Mouse (Mus musculus) small intestine, adult 2 months (tissue): Measurements from ENCODE around the gene Rsad2. TPM values are rescaled to one million over a fixed set of nuclear protein-coding genes. Genes with fewer than 3 reads are reported as not detected.
"Not testable (repeated sequence)": the region's sequence is repeated elsewhere in the genome, so short reads cannot be mapped to it uniquely, and the experiment has no call there.

Source experiments
- H3K27ac ChIP-seq: fragments of 200-500 bp; 2 replicates; pipeline ENCODE4 v1.5.1; 2012; ENCODE audit warnings: low read depth, low read length, control low read depth, inconsistent platforms; ENCODE audit not compliant: insufficient read depth
- H3K27me3 ChIP-seq: fragments of 200-500 bp; 2 replicates; pipeline ENCODE4 v1.6.1; 2012; ENCODE audit warnings: mild to moderate bottlenecking, moderate library complexity, low read length, inconsistent platforms; ENCODE audit not compliant: control insufficient read depth, insufficient read depth
- H3K36me3 ChIP-seq: fragments of 200-500 bp; 2 replicates; pipeline ENCODE4 v1.6.1; 2012; ENCODE audit warnings: mild to moderate bottlenecking, low read length, control low read depth, inconsistent platforms; ENCODE audit not compliant: control insufficient read depth, insufficient read depth
- H3K4me1 ChIP-seq: fragments of 200-500 bp; 2 replicates; pipeline ENCODE4 v1.6.1; 2012; ENCODE audit warnings: low read length, inconsistent platforms, mixed read lengths; ENCODE audit not compliant: control insufficient read depth, insufficient read depth, insufficient read length
- H3K4me3 ChIP-seq: fragments of 200-500 bp; 2 replicates; pipeline ENCODE4 v1.5.1; 2012; ENCODE audit warnings: low read depth, mild to moderate bottlenecking, control low read depth, inconsistent platforms, low read length, moderate library complexity
- CTCF ChIP-seq: fragments of 200-500 bp; IDR thresholded peaks from 2 replicates; pipeline ENCODE4 v1.5.1; 2012; ENCODE audit warnings: low read depth, mild to moderate bottlenecking, control low read depth, inconsistent platforms, low read length, moderate library complexity, mixed read lengths; ENCODE audit not compliant: insufficient replicate concordance, insufficient read length; ENCODE audit errors: extremely low read depth
- POLR2A ChIP-seq: fragments of 200-500 bp; IDR thresholded peaks from 2 replicates; pipeline ENCODE4 v1.6.1; 2012; ENCODE audit warnings: low read depth, mild to moderate bottlenecking, control low read depth, inconsistent platforms, low read length, moderate library complexity
- WGBS: fragments of 180-500 bp; shearing (Covaris S2); methylation state at CpG from one replicate; pipeline ENCODE4 v1.1.7; 2018; 5-methylcytosine and 5-hydroxymethylcytosine counted together
- polyA plus RNA-seq: library from polyadenylated mRNA; depleted of rRNA; stranded (reverse); fragments of >200 nt; gene quantifications from 2 replicates; pipeline ENCODE4 v1.2.3, GENCODE M21; 2012

Rsad2 gene
- polyA plus RNA-seq, 1 experiment, result 6.6 TPM

- WGBS, result 80% methylated on average over 4 of the region's 4 CpGs
- Histone ChIP-seq H3K27me3 (no peaks in the 10 kb centered on the region), H3K36me3 (peaks cover 6% of the 10 kb centered on the region), H3K27ac (no peak overlapping the region), H3K4me1 (no peaks in the 10 kb centered on the region), H3K4me3 (no peak overlapping the region)
- TF ChIP-seq CTCF (no peak), POLR2A (no peak)
These were observed 9.7 kb downstream of the Rsad2 start for GRCm38 (mm10) chr12:26446377-26447045.

GRCm38 (mm10) chr12:26444511-26444910 lies 11.7 kb downstream of the Rsad2 start:
- Histone ChIP-seq H3K4me3 (no peak overlapping the region), H3K4me1 (no peaks in the 10 kb centered on the region), H3K36me3 (peaks cover 2% of the 10 kb centered on the region; the same call in 1 of the 2 replicates), H3K27me3 (no peaks in the 10 kb centered on the region), H3K27ac (no peak overlapping the region)
- 85% methylated on average over 2 of the region's 2 CpGs for WGBS
- no peak for TF ChIP-seq CTCF
- no peak for TF ChIP-seq POLR2A

- Histone ChIP-seq H3K36me3 (0 out of 2 replicates have a peak, but pooled peaks cover 1% of the 10 kb centered on the region), H3K27ac (no peak overlapping the region), H3K4me1 (no peaks in the 10 kb centered on the region), H3K27me3 (no peaks in the 10 kb centered on the region), H3K4me3 (no peak overlapping the region)
- 2% methylated on average over 2 of the region's 2 CpGs for WGBS
- TF ChIP-seq POLR2A, result no peak
- TF ChIP-seq CTCF, result peak; percentile 74; the same call in 1 of the 2 replicates
These were observed 12.2 kb downstream of the Rsad2 start for GRCm38 (mm10) chr12:26444054-26444453.

GRCm38 (mm10) chr12:26439366-26439765 lies 16.9 kb downstream of the Rsad2 start:
- no peaks in the 10 kb centered on the region for H3K4me1 ChIP-seq
- H3K27ac ChIP-seq, result no peak overlapping the region
- H3K4me3 ChIP-seq, result no peak overlapping the region
- no peaks in the 10 kb centered on the region for H3K27me3 ChIP-seq
- TF ChIP-seq CTCF (no peak), POLR2A (no peak)
- no peaks in the 10 kb centered on the region for H3K36me3 ChIP-seq
- 66% methylated on average over 3 of the region's 3 CpGs for WGBS

- Histone ChIP-seq H3K36me3 (no peaks in the 10 kb centered on the region), H3K4me1 (no peaks in the 10 kb centered on the region), H3K27me3 (no peaks in the 10 kb centered on the region), H3K27ac (no peak overlapping the region), H3K4me3 (no peak overlapping the region)
- WGBS, result 34% methylated on average over 3 of the region's 3 CpGs
- TF ChIP-seq POLR2A, result no peak
- no peak for TF ChIP-seq CTCF
These were observed 18.3 kb downstream of the Rsad2 start for GRCm38 (mm10) chr12:26437950-26438349.

- Histone ChIP-seq H3K27ac (no peak overlapping the region), H3K36me3 (no peaks in the 10 kb centered on the region), H3K4me3 (no peak overlapping the region), H3K4me1 (no peaks in the 10 kb centered on the region), H3K27me3 (no peaks in the 10 kb centered on the region)
- WGBS, result 39% methylated on average over 4 of the region's 4 CpGs
- no peak for TF ChIP-seq CTCF
- TF ChIP-seq POLR2A, result no peak
These were observed 19.9 kb downstream of the Rsad2 start for GRCm38 (mm10) chr12:26436334-26436733.

- H3K4me1 ChIP-seq, H3K36me3 ChIP-seq, H3K4me3 ChIP-seq, H3K27ac ChIP-seq, H3K27me3 ChIP-seq: not testable (repeated sequence)
- 83% methylated on average over 2 of the region's 2 CpGs for WGBS
These were observed 27.5 kb downstream of the Rsad2 start for GRCm38 (mm10) chr12:26428771-26429170.
